Mouse (Mus musculus) layer of hippocampus, adult 18-20 months (tissue): Measurements from ENCODE around the gene Oaz3. TPM values are rescaled to one million over a fixed set of nuclear protein-coding genes. Genes with fewer than 3 reads are reported as not detected.

ENCODE experiments used
- DNase-seq, 2 experiments: peaks; one replicate each; pipeline ENCODE4 v3.0.0; 2022; ENCODE audit warnings: low spot score in 2 of 2
- long read RNA-seq: library from polyadenylated mRNA; stranded (forward); transcript quantifications from one replicate; pipeline ENCODE4 v2.0.0, GENCODE M21; 2021
- total RNA-seq, 2 experiments: library from RNA; stranded (reverse); gene quantifications; 2 replicates each; pipeline ENCODE4 v1.2.3; 2021

Gene Oaz3
- not detected for total RNA-seq
- long read RNA-seq = 0 reads

DNA sequence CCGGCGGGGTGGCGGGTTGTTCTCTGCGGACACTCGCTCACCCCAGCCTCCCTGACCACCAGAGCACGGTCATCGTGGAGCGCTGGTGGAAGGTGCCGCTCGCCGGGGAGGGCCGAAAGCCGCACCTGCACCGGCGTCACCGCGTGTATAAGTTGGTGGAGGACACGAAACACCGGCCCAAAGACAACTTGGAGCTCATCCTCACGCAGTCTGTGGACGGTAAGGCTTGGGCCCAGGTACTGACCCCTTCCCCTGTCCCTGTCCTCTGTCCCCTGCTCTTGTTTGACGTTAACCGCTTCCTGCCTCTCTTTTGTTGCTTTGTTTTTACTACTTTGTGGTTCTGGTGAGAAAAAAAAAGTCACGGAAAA lies at the start of gene Oaz3:
Oaz3 (minus strand) TSS at position 319 of the 368 bp plus-strand sequence.
- DNase-seq = peak in 1 of 2 experiments; percentile 16

DNA sequence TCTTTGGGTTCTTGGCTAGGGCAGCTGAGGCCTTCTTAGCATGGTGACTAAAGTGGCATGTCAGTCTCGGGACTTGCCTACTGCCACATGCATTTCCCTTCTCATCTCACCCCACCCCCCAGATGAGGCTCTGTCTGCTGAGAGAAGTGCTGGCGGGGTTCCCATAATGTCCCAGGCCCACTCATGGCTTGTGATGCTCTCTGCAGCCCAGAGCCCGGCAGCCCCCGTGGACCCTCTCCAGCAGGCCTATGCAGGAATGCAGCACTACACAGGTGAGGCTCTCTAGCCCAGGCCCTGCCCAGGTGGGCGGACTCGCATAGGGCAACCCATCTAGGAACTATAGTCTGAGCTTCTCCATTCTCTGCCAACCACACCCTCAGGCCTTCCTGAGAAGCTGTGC lies 43.9 kb upstream of the Oaz3 start:
- peak in 1 of 2 experiments; percentile 48 for DNase-seq

DNA sequence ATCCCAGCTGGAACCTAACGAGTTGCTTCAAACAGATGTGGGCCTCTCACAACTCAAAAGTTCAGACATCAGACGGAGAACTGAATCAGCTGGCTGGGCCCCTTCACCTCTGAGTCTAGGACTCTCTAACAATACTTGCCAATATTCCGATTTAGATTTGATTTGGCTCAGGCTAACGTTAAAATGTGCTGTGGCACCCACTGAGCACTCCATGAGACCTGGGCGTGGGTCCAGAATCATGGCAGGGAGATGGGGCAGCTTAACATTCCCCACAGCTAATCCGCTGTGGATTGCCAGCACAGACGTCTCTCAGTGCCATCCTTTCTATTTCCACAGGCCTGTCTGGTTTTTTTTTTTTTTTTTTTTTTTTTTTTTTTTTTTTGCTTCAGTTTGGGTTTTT lies 42.2 kb upstream of the Oaz3 start:
- DNase-seq = peak in 1 of 2 experiments; percentile 63

DNA sequence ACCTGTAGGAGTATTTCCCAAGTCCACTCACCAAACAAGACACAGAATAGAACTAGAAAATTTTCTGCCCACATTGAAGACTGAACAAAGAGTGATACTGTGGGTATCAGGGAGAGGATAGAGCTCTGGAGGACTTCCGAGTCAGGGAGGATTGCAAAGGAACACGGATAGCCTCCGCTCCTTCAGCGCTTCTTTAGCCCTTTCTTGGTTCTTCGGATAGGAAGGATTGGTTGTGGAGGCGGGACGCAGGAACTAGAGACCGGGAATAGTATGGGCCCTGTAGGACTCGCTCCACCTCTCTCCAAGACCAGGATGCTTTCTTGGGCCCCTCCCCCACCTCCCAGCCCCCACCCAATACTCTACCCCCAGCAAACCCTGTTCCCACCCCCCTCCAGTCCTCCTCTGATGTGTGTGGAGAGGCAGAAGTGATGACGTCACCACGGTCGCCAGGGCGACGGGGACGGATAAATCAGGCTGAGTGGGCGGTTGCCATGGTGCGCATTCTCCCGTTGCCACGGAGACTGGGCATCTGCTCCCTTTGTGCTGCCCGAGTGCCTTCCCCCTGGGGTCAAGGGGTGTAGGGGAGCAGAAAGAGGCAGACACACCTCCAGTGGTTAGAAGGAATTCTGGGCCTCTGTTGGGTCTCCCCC lies 40.2 kb upstream of the Oaz3 start:
- DNase-seq = peak; percentile 96 to 98

DNA sequence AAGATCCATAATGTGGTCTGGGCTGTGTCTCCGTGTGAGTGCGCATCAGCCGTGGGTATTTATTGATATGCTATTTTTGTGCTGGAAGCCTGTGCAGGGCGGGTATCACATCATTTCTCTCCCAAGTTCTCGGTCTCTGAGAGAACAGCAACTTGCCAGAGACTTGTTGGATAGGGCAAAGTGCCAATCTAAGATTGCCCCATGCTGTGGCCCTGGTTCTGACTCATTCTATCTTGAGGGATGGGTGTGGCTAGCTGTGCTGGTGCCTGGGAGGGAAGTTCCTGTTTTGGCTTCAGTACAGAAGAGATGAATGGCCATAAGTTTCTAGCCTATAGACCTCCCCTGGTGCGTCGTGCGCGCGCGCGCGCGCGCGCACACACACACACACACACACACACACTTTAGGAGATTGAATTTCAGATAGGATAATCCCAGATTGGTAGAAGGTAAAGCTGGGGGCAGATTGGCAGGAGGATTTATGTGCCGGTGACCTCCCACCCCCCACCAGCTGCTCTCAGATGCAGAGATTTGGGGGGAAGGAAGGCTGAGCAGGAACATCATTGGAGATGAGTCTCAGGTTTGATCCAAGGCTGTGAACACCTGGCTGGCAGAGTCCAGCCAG lies 39.2 kb upstream of the Oaz3 start:
- DNase-seq = peak in 1 of 2 experiments; percentile 33

DNA sequence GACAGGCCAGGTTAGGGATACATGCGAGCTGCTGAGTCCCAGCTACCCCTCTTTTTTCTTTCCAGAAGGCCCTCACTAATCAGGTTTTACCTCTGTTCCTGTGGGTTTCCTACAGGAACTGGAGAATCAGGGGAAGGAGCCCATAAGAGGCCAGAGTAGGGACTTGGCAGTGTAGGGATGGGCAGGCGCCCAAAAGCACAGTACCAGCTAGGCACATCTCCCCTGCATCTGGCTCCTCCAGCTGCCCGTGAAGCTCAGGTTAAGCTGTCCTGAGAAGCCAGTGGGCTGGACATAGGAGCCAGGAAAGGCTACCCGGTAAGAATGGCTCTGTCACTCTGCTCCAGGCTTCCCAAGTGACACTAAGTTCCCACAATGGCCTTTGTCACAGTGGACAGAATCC lies 37.7 kb upstream of the Oaz3 start:
- DNase-seq = no peak

DNA sequence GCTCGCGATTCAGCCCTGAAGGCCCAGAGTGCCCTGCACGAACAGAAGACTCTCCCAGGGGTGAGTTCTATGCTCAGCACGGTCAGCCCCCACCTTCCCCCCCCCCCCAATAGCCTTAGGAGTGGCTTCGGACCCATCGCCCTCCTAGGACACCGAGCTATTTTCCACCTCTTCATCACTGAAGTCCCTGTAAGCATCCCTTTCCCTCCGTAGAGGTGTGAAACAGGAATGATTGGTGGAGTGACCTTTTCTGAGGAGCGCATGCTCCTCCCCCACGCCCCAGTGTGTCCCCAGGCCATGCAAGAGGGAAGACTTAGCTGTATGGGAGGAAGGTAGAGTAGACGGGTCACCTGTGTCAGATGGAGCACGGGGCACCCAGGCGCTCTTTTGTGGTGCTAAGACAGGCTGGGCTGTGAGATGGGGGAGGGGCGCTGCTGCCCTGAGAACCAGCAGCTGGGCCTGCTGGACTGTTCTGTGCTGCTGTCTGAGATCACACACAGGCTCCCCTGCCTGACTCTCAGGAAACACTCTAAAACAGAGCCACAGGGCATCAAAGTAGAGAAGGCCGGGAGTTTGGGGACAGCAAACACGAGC lies 36.7 kb upstream of the Oaz3 start, which contains the start of gene Riiad1:
Riiad1 (minus strand) TSS at position 51 of the 594 bp plus-strand sequence.
- peak in 1 of 2 experiments; percentile 21 for DNase-seq

DNA sequence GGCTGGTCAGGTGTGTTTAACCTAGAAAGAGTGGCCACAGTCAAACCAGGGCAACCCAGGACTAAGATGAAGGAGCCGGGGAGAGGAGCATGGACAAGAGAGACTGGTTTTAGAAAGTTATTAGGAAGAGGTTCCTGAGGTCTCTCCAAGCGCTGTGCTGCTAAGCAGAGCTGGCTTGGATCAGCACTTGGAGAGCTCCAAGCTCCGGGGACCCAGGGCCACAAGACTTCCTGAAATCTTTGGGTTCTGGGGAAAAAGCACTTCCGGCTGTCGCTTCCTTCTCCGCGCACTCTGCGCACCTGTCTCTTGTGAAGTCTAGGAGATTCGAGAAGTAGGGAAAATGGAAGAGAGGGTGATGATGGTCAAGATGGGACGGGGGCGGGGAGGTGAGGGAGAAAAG lies 35.8 kb upstream of the Oaz3 start:
- DNase-seq = peak in 1 of 2 experiments; percentile 22

DNA sequence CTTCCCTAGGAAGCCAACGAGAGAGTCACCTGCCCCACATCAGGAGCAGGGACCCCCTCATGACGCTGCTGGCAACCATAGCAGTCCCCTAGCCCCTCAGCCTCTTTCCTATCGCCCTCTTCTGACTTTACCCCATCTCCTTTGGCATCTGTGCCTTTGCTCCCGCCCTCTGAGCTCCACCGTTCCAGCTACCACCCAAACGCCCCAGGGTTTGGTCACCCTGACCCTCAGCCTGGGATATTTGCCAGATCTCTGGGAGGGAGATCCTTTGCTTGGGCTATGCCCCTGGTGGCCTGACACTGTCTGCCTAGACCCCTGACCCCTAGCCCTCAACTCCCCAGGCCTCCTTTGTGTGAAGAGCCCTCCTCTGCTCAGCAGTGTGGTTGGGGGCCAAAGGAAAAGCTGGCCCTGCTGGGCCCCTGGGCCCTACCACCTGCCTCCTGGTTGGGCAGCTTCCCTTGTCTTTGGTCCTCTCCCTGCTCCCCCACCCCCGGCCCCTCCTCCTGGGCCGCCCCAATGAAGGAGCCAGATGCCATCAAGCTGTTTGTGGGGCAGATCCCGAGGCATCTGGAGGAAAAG lies 35.0 kb upstream of the Oaz3 start:
- DNase-seq = no peak

DNA sequence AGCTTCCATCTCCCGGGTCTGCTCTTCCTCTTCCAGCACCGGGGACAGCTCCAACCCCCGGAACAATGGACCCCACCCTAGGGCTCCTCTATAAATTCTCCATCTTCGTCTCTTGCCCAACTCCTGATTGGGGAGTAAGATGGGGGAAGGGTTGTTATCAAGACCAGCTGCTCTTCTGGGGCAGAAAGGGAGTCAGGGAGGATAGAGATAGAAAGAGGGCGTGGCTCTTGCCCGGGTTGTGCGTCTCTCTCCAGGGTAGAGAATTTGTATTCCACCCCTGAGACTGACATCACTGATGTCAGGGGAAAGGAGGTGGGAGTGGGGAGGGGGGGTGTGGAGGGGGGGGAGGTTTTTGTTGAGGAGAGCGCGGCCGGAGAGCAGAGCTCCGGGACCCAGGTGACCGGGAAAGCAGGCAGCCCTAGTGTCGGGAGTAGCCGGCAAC lies 34.3 kb upstream of the Oaz3 start, which contains the start of gene Celf3:
Celf3 (plus strand) TSS at position 315 of the 442 bp plus-strand sequence.
- peak; percentile 76 to 87 for DNase-seq

DNA sequence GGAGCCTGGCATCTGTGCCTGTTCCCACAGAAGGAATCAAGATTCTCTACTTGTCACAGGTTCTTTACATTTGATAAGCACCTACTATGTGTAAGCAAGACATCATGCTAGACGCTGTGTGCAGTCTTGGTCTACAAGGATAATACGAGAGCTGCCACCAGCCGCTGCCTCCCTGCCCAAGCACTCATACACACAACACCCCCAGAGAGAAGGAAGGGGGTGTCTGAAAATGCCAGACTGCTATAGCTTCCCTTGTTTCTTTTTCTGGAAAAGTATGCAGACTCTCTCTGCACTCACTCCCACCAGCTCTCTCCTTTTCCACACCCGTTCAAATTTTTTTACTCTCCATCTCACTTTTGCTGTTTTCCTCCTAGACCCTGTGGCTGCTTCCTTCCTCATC lies 33.7 kb upstream of the Oaz3 start:
- DNase-seq = peak in 1 of 2 experiments; percentile 71

DNA sequence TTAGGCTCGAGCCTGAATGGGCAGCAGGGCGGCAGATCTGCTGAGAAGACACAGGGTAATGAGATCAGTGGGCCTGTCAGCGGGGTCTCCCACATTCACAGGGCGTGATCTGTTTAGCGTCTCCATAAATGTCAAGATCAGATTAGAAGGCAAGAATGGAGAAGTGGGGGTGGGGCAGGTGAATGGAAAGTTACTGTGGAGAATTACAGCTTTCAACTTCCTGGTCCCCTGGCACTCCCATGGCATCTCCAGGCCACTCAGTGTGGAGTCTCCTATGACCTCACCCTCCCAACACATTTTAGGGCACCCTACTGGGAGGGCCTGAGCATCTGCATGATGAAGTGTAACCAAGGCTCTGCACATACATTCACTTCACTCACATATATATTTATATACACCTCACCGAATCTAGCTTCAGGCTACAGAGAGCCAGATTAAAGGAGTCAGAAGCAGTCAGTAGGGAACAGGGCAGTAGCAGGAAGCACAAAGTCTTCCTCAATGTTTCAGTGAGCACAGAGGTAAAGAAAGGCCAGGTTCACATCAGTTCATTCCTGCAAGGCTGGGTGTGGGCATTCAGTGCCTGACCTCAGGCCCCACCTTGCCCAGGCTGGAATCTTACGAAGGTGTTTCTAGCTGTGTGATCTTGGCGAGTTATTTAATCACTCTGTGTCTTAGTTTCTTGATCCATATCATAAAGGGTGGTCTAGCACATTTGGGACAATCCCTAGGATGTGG lies 32.8 kb upstream of the Oaz3 start:
- no peak for DNase-seq

DNA sequence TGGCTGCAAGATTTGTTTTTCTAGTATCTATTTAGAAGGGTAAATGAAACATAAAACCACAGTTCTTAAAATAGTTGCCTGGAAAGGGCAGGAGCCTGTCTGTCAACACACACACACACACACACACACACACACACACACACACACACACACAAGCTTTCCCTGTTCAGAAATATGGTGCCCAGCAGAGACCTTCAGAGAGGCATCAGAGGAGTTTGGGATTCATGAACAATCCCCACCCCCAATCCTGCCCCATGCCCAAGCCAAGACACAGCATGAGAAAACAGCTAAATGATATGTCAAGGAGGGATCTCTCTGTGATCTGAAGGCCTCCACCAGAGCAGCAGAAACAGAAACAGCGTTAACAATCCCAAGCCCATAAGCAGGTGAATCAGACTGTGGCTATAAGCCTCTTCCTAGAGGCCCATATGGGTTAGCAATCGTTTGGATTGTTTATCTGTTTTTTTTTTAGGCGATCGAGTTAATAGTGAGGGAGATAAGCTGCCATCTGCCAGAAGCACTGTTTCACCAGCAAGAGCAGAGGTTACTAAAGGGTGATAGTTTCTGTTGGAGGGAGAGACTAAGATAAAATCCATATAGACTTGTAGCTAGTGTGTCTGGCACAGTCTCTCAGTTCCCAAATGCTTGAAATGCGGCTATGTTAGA lies 30.0 kb upstream of the Oaz3 start:
- DNase-seq = no peak

DNA sequence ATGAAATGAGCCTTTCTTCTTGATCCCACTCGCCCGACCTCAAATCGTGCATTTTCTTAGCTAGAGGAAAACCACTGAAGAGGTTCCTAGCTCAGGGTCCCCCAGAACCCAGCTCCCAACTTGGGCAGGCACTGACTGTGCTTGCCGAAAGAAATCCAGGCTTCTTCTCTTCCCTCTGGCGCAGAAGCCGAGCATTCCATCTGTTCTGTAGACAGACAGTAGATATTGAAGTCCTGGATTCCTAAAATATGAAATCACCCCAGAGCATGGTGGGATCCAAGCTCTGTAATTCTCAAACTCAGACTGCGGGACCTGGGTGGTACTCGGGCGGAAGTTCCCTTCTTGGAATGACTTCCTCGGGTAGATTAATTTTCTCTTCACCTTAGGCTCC lies 29.4 kb upstream of the Oaz3 start:
- no peak for DNase-seq

DNA sequence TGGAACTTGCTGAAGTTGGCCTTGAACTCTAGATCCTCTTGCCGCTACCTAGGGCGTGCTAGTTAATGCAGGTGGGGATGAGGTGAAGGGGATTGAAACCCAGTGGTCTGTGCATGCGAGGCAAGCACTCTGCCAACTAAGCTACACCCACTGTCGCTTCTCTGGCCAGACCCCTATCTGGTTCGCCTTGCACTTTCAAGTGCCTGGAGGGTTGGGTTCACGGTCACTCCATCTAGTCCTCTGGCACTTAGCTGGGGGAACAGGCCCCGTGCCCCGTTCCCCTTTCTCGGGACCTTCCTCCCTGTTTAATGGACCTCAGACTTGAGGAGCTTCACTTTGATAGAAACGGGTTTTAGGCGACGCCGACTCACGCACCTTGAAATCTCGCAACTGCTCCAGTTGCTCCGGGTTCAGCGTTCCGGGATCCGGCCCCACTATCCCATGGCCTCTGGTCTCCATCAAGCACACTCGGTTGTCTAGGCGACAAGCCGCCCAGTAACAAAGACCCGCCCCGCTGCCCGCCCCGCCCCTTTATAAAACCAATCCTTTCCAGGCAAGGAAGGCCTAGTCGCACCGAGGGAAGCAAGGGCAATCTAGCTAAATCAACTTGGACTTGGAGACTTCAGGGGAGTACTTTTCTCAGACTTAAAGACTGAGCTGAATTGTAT lies 28.9 kb upstream of the Oaz3 start:
- DNase-seq = peak in 1 of 2 experiments; percentile 56

DNA sequence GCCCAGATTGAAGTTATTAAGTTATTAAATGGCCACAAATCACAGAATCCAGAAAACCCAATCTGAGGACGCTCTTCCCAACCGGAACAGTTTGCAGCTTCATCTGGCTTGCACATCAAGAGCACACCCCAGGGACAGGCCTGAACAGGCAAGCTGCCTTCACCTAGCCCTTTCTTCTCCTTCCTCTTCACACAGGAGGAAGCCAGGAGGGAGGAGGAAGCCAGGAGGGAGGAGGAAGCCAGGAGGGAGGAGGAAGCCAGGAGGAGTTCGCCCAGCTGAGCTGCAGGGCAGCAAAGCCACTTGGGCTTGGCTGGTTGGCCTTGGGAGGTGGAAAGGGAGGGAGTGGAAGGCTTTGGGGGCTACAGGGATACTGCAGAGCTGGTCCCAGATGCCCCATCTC lies 25.2 kb upstream of the Oaz3 start:
- DNase-seq = no peak

DNA sequence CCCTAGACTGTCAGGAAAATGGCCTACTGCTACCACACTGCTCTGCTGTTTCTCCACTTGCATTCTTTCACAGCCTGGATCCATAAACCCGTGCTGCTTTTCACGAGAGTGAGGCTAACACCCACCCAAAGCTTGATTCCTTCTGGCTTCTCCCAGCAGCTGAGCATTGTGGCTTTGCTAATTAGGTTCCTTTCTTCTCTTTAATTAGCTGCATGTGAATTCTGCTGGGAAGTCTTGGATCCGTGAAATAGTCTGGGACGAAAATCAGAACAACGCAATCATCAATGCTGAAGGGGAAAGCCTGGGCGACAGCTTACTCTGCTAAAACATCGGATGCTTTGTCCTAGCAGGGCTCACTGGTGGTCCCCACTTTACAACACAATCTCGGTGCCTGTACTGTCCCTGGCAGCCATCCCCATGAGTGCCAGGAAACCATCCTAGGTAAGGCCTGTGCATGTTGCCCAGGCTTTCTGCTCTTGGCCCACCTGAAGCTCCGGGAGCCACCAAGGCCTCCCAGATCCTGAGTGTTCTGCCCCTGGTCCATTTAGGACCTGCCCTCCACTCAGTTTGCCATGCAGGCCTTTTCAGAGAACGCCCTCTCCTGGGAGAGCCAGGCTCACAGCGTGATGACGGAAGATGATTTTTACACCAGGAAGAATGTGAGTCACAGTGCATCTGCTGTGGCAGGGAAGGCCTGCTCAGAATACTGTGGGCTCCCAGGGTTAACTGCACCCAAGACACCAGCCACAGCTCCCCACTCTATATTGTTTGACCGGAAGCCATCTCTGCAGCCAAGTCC lies 22.1 kb upstream of the Oaz3 start:
- peak; percentile 61 to 80 for DNase-seq

DNA sequence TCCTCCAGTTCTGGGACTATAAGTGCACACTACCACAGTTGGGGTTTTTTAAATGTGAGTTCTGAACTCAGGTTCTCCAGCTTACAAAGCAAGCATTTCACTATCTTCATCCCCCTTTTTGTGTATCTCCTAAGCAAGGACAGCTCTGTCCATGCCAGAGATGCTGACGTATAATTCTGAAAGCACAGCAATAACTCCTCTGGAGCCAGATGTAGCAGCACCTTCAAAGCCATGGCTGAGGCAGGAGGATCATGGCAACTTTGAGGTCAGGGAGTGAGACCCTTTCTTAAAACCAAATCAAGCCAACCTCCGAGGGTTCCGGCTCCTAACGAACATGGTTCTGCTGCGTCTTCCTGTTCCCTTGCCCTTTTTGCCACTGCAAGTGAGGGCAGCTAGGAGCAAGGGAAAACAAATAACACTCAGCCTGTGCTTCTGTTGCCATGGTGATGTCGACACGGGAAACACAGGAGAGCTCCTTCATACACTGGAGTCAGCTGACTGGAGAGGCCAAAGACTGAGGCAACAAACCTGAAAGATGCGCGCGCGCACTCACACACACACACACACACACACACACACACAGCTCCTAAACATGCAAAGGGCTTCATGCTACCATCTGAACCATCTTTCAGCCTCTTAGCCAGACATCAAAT lies 20.3 kb upstream of the Oaz3 start:
- DNase-seq = peak in 1 of 2 experiments; percentile 57

DNA sequence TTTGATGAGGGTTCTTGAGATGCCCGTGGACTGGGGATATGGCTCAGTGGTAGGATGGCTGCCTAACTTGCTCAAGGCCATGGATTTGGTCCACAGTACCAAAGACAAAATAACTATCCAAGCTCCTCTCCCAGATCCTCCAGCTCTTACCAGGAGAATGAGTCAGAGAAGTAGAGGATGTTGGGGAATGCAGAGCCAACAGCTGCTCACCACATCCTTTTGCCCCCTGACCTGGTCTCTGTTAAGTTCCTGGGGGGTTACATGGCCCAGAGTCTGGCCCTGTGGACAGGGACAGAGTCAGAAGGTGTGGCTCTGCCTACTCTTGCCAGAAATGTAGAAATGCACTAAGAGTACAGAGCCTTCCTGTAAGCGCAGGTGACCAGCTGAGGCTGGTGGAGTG lies 16.1 kb upstream of the Oaz3 start:
- DNase-seq = no peak
